Mouse (Mus musculus): ENCODE measurements around the gene Cd300lf.

DNA sequence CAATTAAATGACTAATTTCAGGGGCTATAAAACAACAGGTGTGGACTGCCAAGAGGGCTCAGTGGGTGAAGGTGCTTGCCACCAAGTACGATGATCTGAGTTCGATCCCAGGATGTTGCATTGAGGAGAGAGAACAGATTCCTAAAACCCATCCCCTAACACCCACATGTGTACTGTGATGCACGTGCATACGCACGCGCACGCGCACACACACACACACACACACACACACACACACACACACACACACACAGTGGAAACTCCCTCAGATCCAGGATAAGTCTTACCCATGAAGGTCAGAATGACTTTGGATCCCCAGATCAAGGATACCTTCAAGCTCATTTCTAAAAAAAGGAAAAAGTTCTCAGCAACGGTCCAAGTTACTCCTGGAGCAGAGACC is 31.7 kb downstream of the Cd300lf start:
- TF ChIP-seq CTCF (IDR thresholded peaks at IDR 0.05; ENCODE audit: borderline replicate concordance, insufficient read depth, low read length): no peak
- TF ChIP-seq POLR2A (IDR thresholded peaks at IDR 0.05; ENCODE audit: low read depth, low read length): no peak
